Mouse (Mus musculus) cerebellum, adult 2 months (tissue): ENCODE measurements around the gene Sycp1.

Experiments
- CTCF ChIP-seq: fragments of 200-500 bp; IDR thresholded peaks from 2 replicates; pipeline ENCODE4 v1.5.1; 2011; ENCODE audit warnings: low read depth, mild to moderate bottlenecking, control low read depth, low read length, moderate library complexity, borderline replicate concordance; ENCODE audit not compliant: insufficient read depth
- POLR2A ChIP-seq: fragments of 200-500 bp; IDR thresholded peaks from 2 replicates; pipeline ENCODE4 v1.6.1; 2011; ENCODE audit warnings: low read length, control low read depth, borderline replicate concordance; ENCODE audit not compliant: insufficient read depth

DNA sequence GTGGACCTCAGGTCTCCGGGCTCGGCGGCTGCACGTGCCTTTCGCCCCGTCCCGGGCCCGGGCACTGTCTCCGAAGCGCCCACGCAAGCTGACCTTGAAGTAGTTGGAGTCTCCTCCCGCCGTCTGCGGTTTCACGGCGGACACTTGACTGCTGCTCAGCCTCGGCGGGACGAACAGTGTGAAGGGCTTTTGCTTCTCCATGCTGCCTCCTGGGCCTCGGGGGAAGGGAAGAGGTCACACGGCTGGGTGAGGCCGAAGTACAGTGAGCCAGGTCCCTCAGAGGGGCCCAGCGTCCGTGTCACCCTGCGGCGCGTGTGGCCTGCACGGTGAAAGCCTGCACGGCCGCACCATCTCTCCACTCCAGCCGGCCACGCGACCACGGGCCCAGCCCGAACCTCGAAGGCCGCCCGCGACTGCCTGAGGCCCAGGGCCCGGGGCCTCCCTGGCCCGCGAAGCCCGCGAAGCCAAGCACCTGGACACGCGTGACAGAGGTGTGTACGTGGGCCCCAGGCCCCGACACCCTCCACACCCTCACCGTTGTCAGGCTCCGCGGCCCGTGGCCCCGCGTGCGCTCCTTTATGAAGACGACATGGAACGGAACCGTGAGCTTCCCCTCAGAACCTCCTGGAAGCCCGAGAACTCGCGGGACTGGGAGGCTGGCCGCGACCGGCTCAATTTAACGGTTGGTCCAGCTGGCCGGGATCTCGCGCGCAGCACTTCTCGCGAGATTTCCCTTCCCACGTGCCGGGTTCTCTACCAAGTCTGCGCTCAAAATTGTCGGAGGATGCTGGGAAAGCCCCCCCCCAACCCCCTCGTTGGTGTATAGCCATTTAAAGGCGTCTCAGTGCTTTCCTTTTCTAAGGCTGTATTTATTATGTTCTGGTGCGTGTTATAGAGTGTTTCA is at the start of gene Sycp1:
- TF ChIP-seq CTCF (no peak), POLR2A (no peak)
